ENCODE assay signal across 29 mouse cellular contexts in genomic region chr1:124635246-124635768, GRCm38 (mm10).
"Had no signal": no experiment of that assay in that cellular context is flagged by ENCODE, and none has a peak within 500 bp of the region (broad histone marks: within the 10 kb centered on the region; RNA-seq: fewer than 3 reads in every experiment).

No protein-coding gene starts in this region.

- H3K27me3 ChIP-seq: embryonic facial prominence, embryonic 12.5 days; embryonic facial prominence, embryonic 13.5 days; embryonic facial prominence, embryonic 15.5 days; forebrain, embryonic 12.5 days; forebrain, embryonic 13.5 days had no signal

- DNase-seq: cerebellum, adult 18-20 months; cerebellum, adult 2 months; cerebellum, adult 8-10 months; cerebellum, adult 9-10 months; cerebellum, adult 9-11 months; cerebellum, postnatal 10 days; cerebellum, postnatal 14 days; cerebellum, postnatal 25 days; cerebellum, postnatal 36 days; embryo, embryonic 11 days; forebrain, postnatal 0 days; gastrocnemius, adult 2 months; gastrocnemius, postnatal 10 days; gastrocnemius, postnatal 14 days; gastrocnemius, postnatal 25 days; gastrocnemius, postnatal 36 days; heart, adult 11 months; heart, adult 18-20 months; heart, adult 2 months had no signal

- H3K36me3 ChIP-seq: embryonic facial prominence, embryonic 10.5 days; embryonic facial prominence, embryonic 12.5 days; embryonic facial prominence, embryonic 13.5 days; embryonic facial prominence, embryonic 15.5 days; forebrain, embryonic 10.5 days; forebrain, embryonic 12.5 days had no signal

- H3K4me2 ChIP-seq: embryonic facial prominence, embryonic 12.5 days; embryonic facial prominence, embryonic 13.5 days; embryonic facial prominence, embryonic 15.5 days; forebrain, embryonic 12.5 days; forebrain, embryonic 13.5 days had no signal

- ATAC-seq: forebrain, embryonic 13.5 days; forebrain, embryonic 14.5 days; forebrain, embryonic 16.5 days; forebrain, postnatal 0 days had no signal

- H3K4me1 ChIP-seq: embryonic facial prominence, embryonic 10.5 days; embryonic facial prominence, embryonic 12.5 days; embryonic facial prominence, embryonic 13.5 days; embryonic facial prominence, embryonic 15.5 days; forebrain, embryonic 12.5 days; forebrain, embryonic 13.5 days had no signal

- H3K9ac ChIP-seq: embryonic facial prominence, embryonic 12.5 days; embryonic facial prominence, embryonic 13.5 days; embryonic facial prominence, embryonic 15.5 days; forebrain, embryonic 12.5 days; forebrain, embryonic 13.5 days; forebrain, postnatal 0 days had no signal

- H3K27ac ChIP-seq: embryonic facial prominence, embryonic 10.5 days; embryonic facial prominence, embryonic 12.5 days; embryonic facial prominence, embryonic 13.5 days; embryonic facial prominence, embryonic 15.5 days; forebrain, embryonic 10.5 days; forebrain, embryonic 12.5 days; forebrain, embryonic 13.5 days; gastrocnemius, adult 2 months; heart, adult 2 months had no signal

- H3K4me3 ChIP-seq: embryonic facial prominence, embryonic 10.5 days; embryonic facial prominence, embryonic 12.5 days; embryonic facial prominence, embryonic 13.5 days; embryonic facial prominence, embryonic 15.5 days; erythroblast, embryonic 14.5 days; forebrain, embryonic 10.5 days; forebrain, embryonic 12.5 days; forebrain, embryonic 13.5 days; gastrocnemius, adult 2 months; heart, adult 2 months had no signal

- H3K9me3 ChIP-seq: embryonic facial prominence, embryonic 10.5 days; embryonic facial prominence, embryonic 12.5 days; embryonic facial prominence, embryonic 13.5 days; embryonic facial prominence, embryonic 15.5 days; forebrain, embryonic 10.5 days; forebrain, embryonic 12.5 days; forebrain, embryonic 13.5 days had no signal
